8 mouse cellular contexts compared by ENCODE assay signal in the genomic region with DNA sequence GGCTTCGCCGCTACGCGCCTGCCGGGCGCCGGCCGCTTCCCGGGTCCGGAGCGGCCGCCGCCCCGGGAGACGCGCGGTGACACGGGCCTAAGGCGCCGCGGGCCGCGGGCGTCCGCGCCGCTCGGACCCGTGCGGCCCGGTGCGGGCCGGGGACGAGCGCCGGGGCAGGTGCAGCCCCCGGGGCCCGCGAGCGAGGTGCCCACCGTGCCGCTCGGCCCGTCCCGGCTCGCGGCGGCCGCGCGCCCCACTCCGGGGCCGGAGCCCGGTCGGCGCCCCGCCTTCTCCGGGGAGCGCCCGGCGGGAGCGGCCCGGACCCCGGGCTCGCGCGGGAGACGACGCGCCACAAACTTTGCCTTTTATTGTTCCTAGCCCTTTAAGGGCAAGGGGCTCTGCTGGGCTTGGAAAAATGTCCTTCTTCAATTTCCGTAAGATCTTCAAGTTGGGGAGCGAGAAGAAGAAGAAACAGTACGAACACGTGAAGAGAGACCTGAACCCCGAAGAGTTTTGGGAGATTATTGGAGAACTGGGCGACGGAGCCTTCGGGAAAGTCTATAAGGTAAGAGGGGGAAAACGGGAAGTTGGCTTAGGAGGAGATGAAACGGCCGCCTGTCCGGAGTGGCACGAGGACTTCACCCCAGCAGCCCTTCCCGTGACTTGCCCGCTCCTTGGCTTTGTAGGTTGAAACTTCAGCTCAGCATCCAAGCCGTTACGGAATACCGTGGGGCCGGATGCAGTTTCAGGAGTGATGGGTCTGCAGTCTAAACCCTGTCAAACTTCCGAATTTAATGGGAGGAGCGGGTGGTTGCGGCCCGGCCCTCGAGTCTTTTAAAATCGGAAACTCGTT. TPM values are rescaled to one million over a fixed set of nuclear protein-coding genes. Genes with fewer than 3 reads are reported as not detected.
DNase-seq lines count a peak whose midpoint lies in the region; ATAC-seq lines count a peak whose summit lies in the region.

No protein-coding gene starts in this region.

- H3K4me1 ChIP-seq in forebrain, embryonic 15.5 days: peaks cover 32% of the 10 kb centered on the region
- peaks cover 25% of the 10 kb centered on the region for H3K4me1 ChIP-seq in hindbrain, embryonic 14.5 days (replicated peaks; ENCODE audit: control insufficient read depth, insufficient read depth, low read length)
- peaks cover 22% of the 10 kb centered on the region for H3K4me1 ChIP-seq in liver, embryonic 11.5 days (replicated peaks; ENCODE audit: control insufficient read depth, insufficient read depth, low read length)

- no peaks in the 10 kb centered on the region for H3K36me3 ChIP-seq in forebrain, embryonic 15.5 days
- H3K36me3 ChIP-seq in hindbrain, embryonic 14.5 days (replicated peaks; ENCODE audit: control insufficient read depth, insufficient read depth): no peaks in the 10 kb centered on the region
- H3K36me3 ChIP-seq in liver, embryonic 11.5 days (ENCODE audit: control insufficient read depth, insufficient read depth, low read length): no peaks in the 10 kb centered on the region

- peak overlapping the region; percentile 92 for H3K4me2 ChIP-seq in forebrain, embryonic 15.5 days (replicated peaks)
- H3K4me2 ChIP-seq in hindbrain, embryonic 14.5 days (replicated peaks): peak overlapping the region; percentile 90
- H3K4me2 ChIP-seq in liver, embryonic 11.5 days: peak overlapping the region; percentile 72

- peak overlapping the region; percentile 93 for H3K27ac ChIP-seq in forebrain, embryonic 15.5 days (replicated peaks)
- peak overlapping the region; percentile 93 for H3K27ac ChIP-seq in hindbrain, embryonic 14.5 days
- peak overlapping the region; percentile 97 for H3K27ac ChIP-seq in liver, embryonic 11.5 days (ENCODE audit: low read depth, low read length)

- WGBS in forebrain, embryonic 15.5 days: under 1% methylated on average over 86 of the region's 96 CpGs
- WGBS in hindbrain, embryonic 14.5 days: under 1% methylated on average over 74 of the region's 96 CpGs
- under 1% methylated on average over 77 of the region's 96 CpGs for WGBS in liver, embryonic 11.5 days

- peak overlapping the region; percentile 88 for H3K4me3 ChIP-seq in forebrain, embryonic 15.5 days
- H3K4me3 ChIP-seq in hindbrain, embryonic 14.5 days (replicated peaks; ENCODE audit: low read length): peak overlapping the region; percentile 75
- H3K4me3 ChIP-seq in liver, embryonic 11.5 days (ENCODE audit: low read depth, low read length): peak overlapping the region; percentile 96

- H3K27me3 ChIP-seq in forebrain, embryonic 15.5 days: no peaks in the 10 kb centered on the region
- no peaks in the 10 kb centered on the region for H3K27me3 ChIP-seq in hindbrain, embryonic 14.5 days (ENCODE audit: control insufficient read depth, insufficient read depth, low read length)
- no peaks in the 10 kb centered on the region for H3K27me3 ChIP-seq in liver, embryonic 11.5 days (replicated peaks; ENCODE audit: control insufficient read depth, insufficient read depth, low read length)

- DNase-seq in ovary, postnatal 14 days (ENCODE audit: low spot score): peak; percentile 12
- DNase-seq in ovary, postnatal 10 days (ENCODE audit: low spot score): no peak
- peak; percentile 11 for DNase-seq in cerebellum, adult 11 months
- no peak for DNase-seq in hindbrain, embryonic 14.5 days (ENCODE audit: low spot score)
- DNase-seq in liver, embryonic 11.5 days (ENCODE audit: low spot score): peak; percentile 60
- peak; percentile 27 for DNase-seq in thymus, postnatal 0 days (ENCODE audit: low spot score)

- peak overlapping the region; percentile 90 for H3K9ac ChIP-seq in forebrain, embryonic 15.5 days (replicated peaks)
- peak overlapping the region; percentile 88 for H3K9ac ChIP-seq in hindbrain, embryonic 14.5 days
- peak overlapping the region; percentile 96 for H3K9ac ChIP-seq in liver, embryonic 11.5 days (ENCODE audit: low read depth, low read length)

- H3K9me3 ChIP-seq in forebrain, embryonic 15.5 days: no peaks in the 10 kb centered on the region
- no peaks in the 10 kb centered on the region for H3K9me3 ChIP-seq in hindbrain, embryonic 14.5 days (ENCODE audit: control insufficient read depth, low read length)
- H3K9me3 ChIP-seq in liver, embryonic 11.5 days (ENCODE audit: control insufficient read depth, low read length): no peaks in the 10 kb centered on the region

- ATAC-seq in forebrain, embryonic 15.5 days (replicated peaks): peak; percentile 65
- ATAC-seq in hindbrain, embryonic 14.5 days (ENCODE audit: low FRiP score): peak; percentile 78
- peak; percentile 68 for ATAC-seq in liver, embryonic 11.5 days (replicated peaks; ENCODE audit: low FRiP score)
- ATAC-seq in monocyte, adult 5-6 weeks (replicated peaks; ENCODE audit: insufficient number of reproducible peaks, low FRiP score, low TSS enrichment, poor library complexity, severe bottlenecking): peak; percentile 30

RNA-seq across cellular contexts. Expression of a gene that starts 0.5 kb away (rescaled TPM):
- 7.1 and 8.0 TPM in 2 replicates for polyA plus RNA-seq in forebrain, embryonic 15.5 days (2015; fragmentation: Nextera tagmentation; extraction: Ambion mirVana)
- polyA plus RNA-seq in hindbrain, embryonic 14.5 days (2014; fragmentation: Nextera tagmentation; extraction: Ambion mirVana): 9.7 and 10.6 TPM in 2 replicates
- polyA plus RNA-seq in liver, embryonic 11.5 days (2014; fragmentation: Nextera tagmentation; extraction: Ambion mirVana): 12.5 and 15.5 TPM in 2 replicates
- 258 to 355 TPM (median 327 TPM) in 3 replicates for total RNA-seq in monocyte, adult 5-6 weeks (2017)
- polyA plus RNA-seq in thymus, postnatal 0 days (2015; fragmentation: Nextera tagmentation; extraction: Ambion mirVana): 11.9 and 14.2 TPM in 2 replicates

RNA-seq across cellular contexts. Expression of a gene that starts 42.7 kb away (rescaled TPM):
- polyA plus RNA-seq in forebrain, embryonic 15.5 days (2015; fragmentation: Nextera tagmentation; extraction: Ambion mirVana): 33.6 and 36.2 TPM in 2 replicates
- polyA plus RNA-seq in hindbrain, embryonic 14.5 days (2014; fragmentation: Nextera tagmentation; extraction: Ambion mirVana): 26.8 and 30.9 TPM in 2 replicates
- polyA plus RNA-seq in liver, embryonic 11.5 days (2014; fragmentation: Nextera tagmentation; extraction: Ambion mirVana): 26.1 and 30.8 TPM in 2 replicates
- 22.0 to 45.7 TPM (median 31.4 TPM) in 3 replicates for total RNA-seq in monocyte, adult 5-6 weeks (2017)
- 36.0 and 36.9 TPM in 2 replicates for polyA plus RNA-seq in thymus, postnatal 0 days (2015; fragmentation: Nextera tagmentation; extraction: Ambion mirVana)

Comparison
In these comparisons a context has a peak if more than half of its experiments do, and no peak if none do; other contexts are left out.
1. DNase-seq: peak in ovary, postnatal 14 days (single experiment), cerebellum, adult 11 months (single experiment), liver, embryonic 11.5 days (single experiment) and thymus, postnatal 0 days (single experiment); none in ovary, postnatal 10 days (single experiment) and hindbrain, embryonic 14.5 days (single experiment).
2. Peak in every context shown above with its lines, with median percentiles within 50 percentile points of each other: ATAC-seq, H3K27ac ChIP-seq, H3K4me2 ChIP-seq, H3K4me3 ChIP-seq and H3K9ac ChIP-seq.